Mouse (Mus musculus) heart, adult 2 months (tissue): Measurements from ENCODE around the gene Cdh4.

Experiments used
- CTCF ChIP-seq: fragments of 200-600 bp; IDR thresholded peaks from 2 replicates; pipeline ENCODE4 v1.8.1; 2022; ENCODE audit warnings: antibody characterized with exemption, mild to moderate bottlenecking, moderate library complexity
- EP300 ChIP-seq: fragments of 200-500 bp; IDR thresholded peaks from 2 replicates; pipeline ENCODE4 v1.6.1; 2011; ENCODE audit warnings: low read depth, low read length, control low read depth; ENCODE audit not compliant: insufficient read depth
- POLR2A ChIP-seq: fragments of 200-500 bp; IDR thresholded peaks from 2 replicates; pipeline ENCODE4 v1.6.1; 2011; ENCODE audit warnings: mild to moderate bottlenecking, low read depth, low read length, control low read depth; ENCODE audit not compliant: insufficient read depth

GRCm38 (mm10) chr2:179537390-179537789 is 95.2 kb downstream of the Cdh4 start:
- TF ChIP-seq CTCF, result no peak
- TF ChIP-seq POLR2A, result no peak
- no peak for TF ChIP-seq EP300
